Mouse (Mus musculus) midbrain, embryonic 16.5 days (tissue): ENCODE measurements around the gene Sephs1. TPM values are rescaled to one million over a fixed set of nuclear protein-coding genes. Genes with fewer than 3 reads are reported as not detected.

Experiments used
- ATAC-seq: fragments of 200-750 bp; cut with Nextera tagmentation; 2 replicates; pipeline ENCODE4 v1.8.0; 2017; ENCODE audit warnings: moderate TSS enrichment
- H3K27ac ChIP-seq: fragments of 300-500 bp; sonication (generic); 2 replicates; pipeline ENCODE4 v1.5.1; 2014; ENCODE audit warnings: mild to moderate bottlenecking, low read length, mixed read lengths
- H3K27me3 ChIP-seq: fragments of 300-500 bp; sonication (generic); 2 replicates; pipeline ENCODE4 v1.6.1; 2014; ENCODE audit warnings: low read depth, low read length, mixed read lengths; ENCODE audit not compliant: control insufficient read depth, insufficient read depth
- H3K36me3 ChIP-seq: fragments of 300-500 bp; sonication (generic); 2 replicates; pipeline ENCODE4 v1.6.1; 2014; ENCODE audit warnings: mild to moderate bottlenecking, low read length, moderate library complexity, mixed read lengths; ENCODE audit not compliant: control insufficient read depth, insufficient read depth
- H3K4me1 ChIP-seq: fragments of 300-500 bp; sonication (generic); 2 replicates; pipeline ENCODE4 v1.6.1; 2014; ENCODE audit warnings: mild to moderate bottlenecking, low read length, mixed read lengths; ENCODE audit not compliant: control insufficient read depth, insufficient read depth
- H3K4me2 ChIP-seq: fragments of 300-500 bp; sonication (generic); 2 replicates; pipeline ENCODE4 v1.6.1; 2014; ENCODE audit warnings: mild to moderate bottlenecking, low read length, mixed read lengths
- H3K4me3 ChIP-seq: fragments of 300-500 bp; sonication (generic); 2 replicates; pipeline ENCODE4 v1.5.1; 2014; ENCODE audit warnings: low read depth, mild to moderate bottlenecking, low read length, moderate library complexity, mixed read lengths
- H3K9ac ChIP-seq: fragments of 300-500 bp; sonication (generic); 2 replicates; pipeline ENCODE4 v1.6.1; 2014; ENCODE audit warnings: low read depth, low read length, mixed read lengths
- H3K9me3 ChIP-seq: fragments of 300-500 bp; sonication (generic); replicated peaks from 2 replicates; pipeline ENCODE4 v1.6.1; 2014; ENCODE audit warnings: mild to moderate bottlenecking, low read length, mixed read lengths; ENCODE audit not compliant: control insufficient read depth, poor library complexity, severe bottlenecking
- WGBS: fragments of 180-500 bp; shearing (Covaris S2); extraction: QIAGEN DNeasy Blood & Tissue Kit; methylation state at CpG from one replicate; pipeline ENCODE4 v1.1.7; 2014; 5-methylcytosine and 5-hydroxymethylcytosine counted together
- polyA plus RNA-seq: library from polyadenylated mRNA; unstranded; fragments of >200 nt; fragmentation: Nextera tagmentation; extraction: Ambion mirVana; gene quantifications from 2 replicates; pipeline ENCODE4 v1.2.1, GENCODE M21; 2015

Sephs1 gene
- polyA plus RNA-seq, 1 experiment from 2014 or later: 52.7 TPM

DNA sequence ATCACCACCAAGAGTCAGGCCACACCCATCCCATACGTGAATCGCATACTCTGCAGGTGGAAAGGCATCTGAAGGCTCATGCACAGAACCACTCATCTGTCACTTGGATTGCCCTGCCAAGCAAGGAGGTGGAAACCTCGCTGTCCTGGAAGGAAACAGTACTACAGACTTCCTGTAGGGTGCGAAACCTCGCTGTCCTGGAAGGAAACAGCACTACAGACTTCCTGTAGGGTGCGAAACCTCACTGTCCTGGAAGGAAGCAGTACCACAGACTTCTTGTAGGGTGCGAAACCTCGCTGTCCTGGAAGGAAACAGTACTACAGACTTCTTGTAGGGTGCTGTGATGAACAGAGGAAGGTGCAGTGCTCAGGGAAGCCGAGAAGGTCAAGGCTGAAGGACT lies 8.6 kb upstream of the Sephs1 start:
- Histone ChIP-seq H3K4me2 (no peak overlapping the region), H3K36me3 (no peaks in the 10 kb centered on the region), H3K9me3 (no peaks in the 10 kb centered on the region), H3K9ac (no peak overlapping the region), H3K4me1 (no peaks in the 10 kb centered on the region), H3K27me3 (no peaks in the 10 kb centered on the region), H3K27ac (no peak overlapping the region), H3K4me3 (no peak overlapping the region)
- 77% methylated on average over 9 of the region's 9 CpGs for WGBS
- no peak for ATAC-seq

DNA sequence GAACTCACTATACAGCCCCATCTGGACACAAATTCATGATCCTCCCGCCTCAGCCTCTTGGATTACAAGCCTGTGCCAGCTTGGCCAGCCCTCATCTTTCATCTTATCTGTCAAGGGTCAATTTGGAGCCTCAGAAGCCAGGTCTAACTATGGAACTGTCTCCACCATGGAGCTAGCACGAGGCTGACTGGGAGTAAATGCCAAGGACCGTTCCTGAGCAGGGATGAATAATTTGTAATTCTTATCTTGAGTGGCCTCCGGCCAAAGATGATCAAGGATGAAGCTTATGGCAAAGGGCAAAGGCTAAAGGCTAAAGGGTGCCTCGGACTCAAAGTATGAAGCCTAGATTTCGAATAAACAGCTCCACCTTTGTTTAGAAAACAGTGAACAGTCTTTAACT lies 8.0 kb upstream of the Sephs1 start:
- Histone ChIP-seq H3K4me2 (no peak overlapping the region), H3K9me3 (no peaks in the 10 kb centered on the region), H3K27ac (no peak overlapping the region), H3K4me1 (no peaks in the 10 kb centered on the region), H3K36me3 (no peaks in the 10 kb centered on the region), H3K4me3 (no peak overlapping the region), H3K27me3 (no peaks in the 10 kb centered on the region), H3K9ac (no peak overlapping the region)
- ATAC-seq: no peak
- 81% methylated on average over 6 of the region's 6 CpGs for WGBS

DNA sequence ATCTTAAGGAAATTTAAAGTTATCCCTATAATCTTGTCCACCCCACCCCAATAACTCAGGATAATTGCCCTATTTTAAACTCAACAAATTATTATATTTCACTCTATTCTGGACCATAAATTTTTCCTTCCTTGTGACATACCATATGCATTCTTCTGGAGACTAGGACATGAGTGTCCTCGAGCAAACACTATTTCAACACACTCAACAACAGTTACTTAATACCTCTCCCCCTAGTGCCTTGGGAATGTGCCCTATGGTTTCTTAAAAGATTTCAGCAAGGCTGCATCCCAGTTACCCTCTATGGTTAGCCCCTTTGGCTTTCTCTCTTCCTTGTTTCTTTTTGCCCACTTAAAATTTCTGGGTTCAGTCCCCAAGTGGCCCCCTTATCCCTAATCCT lies 6.3 kb upstream of the Sephs1 start:
- H3K4me1 ChIP-seq: no peaks in the 10 kb centered on the region
- H3K4me3 ChIP-seq: no peak overlapping the region
- no peak overlapping the region for H3K9ac ChIP-seq
- no peaks in the 10 kb centered on the region for H3K27me3 ChIP-seq
- 74% methylated on average over 1 of the region's 1 CpGs for WGBS
- H3K4me2 ChIP-seq: no peak overlapping the region
- no peaks in the 10 kb centered on the region for H3K9me3 ChIP-seq
- no peaks in the 10 kb centered on the region for H3K36me3 ChIP-seq
- ATAC-seq: no peak
- no peak overlapping the region for H3K27ac ChIP-seq

DNA sequence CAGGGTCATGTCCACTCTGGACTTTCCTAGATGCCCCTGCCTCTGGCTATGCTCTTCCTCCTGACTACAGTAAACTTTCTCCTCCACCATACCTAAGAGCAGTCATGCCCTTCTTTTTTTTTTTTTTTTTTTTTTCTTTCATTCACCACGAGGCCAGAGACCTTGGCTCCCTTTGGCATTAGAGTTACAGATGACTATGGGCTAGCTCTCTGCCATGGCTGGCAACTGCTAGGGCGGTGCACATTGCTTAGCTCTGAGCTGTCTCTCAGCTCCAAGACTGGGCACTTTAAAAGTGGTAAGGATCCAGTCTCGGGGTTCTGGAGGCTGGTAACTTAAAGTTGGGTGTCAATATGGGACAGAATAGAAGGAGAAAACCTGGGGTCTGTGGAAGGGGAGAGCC lies 5.2 kb upstream of the Sephs1 start:
- ATAC-seq: no peak
- peaks cover 7% of the 10 kb centered on the region; the same call in 1 of the 2 replicates for H3K4me1 ChIP-seq
- H3K27ac ChIP-seq: no peak overlapping the region
- no peak overlapping the region for H3K4me3 ChIP-seq
- no peak overlapping the region for H3K4me2 ChIP-seq
- no peaks in the 10 kb centered on the region for H3K27me3 ChIP-seq
- no peaks in the 10 kb centered on the region for H3K36me3 ChIP-seq
- no peak overlapping the region for H3K9ac ChIP-seq
- WGBS: 73% methylated on average over 3 of the region's 3 CpGs
- no peaks in the 10 kb centered on the region for H3K9me3 ChIP-seq

DNA sequence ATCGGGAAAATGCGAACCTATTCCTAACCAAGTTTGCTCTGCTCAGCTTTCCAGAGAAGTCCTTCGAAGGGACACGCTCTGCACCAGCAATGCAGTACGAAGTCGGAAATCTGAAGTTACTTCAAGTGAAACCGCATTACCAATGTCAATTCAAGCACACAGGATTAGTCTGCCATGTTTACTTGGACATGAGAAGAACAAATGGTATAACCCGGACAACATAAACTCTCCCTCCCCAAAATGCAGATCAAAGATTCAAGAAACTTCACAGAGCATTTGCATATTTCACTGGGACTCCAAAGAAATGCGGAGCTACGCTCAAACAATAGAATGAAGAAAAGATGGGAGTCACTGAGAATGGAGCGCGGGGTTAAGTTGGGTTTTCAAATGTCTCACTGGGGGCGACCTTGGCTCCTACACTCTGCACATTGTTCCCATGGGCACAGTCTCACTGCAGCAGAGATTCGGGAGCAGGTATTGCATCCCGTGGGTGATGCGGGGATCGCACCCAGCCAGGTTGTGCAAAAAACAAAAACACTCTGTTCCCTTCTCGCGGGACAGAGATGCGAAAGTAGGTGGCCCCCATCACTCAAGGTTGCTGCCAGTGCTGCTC lies 521 bp upstream of the Sephs1 start:
- Histone ChIP-seq H3K4me1 (peaks cover 18% of the 10 kb centered on the region), H3K9ac (peak overlapping the region; percentile 99), H3K4me2 (peak overlapping the region; percentile 85), H3K27me3 (no peaks in the 10 kb centered on the region), H3K4me3 (peak overlapping the region; percentile 61), H3K9me3 (no peaks in the 10 kb centered on the region), H3K36me3 (0 out of 2 replicates have a peak, but pooled peaks cover under 1% of the 10 kb centered on the region), H3K27ac (peak overlapping the region; percentile 100)
- WGBS: 3% methylated on average over 20 of the region's 20 CpGs
- peak; percentile 52 for ATAC-seq

DNA sequence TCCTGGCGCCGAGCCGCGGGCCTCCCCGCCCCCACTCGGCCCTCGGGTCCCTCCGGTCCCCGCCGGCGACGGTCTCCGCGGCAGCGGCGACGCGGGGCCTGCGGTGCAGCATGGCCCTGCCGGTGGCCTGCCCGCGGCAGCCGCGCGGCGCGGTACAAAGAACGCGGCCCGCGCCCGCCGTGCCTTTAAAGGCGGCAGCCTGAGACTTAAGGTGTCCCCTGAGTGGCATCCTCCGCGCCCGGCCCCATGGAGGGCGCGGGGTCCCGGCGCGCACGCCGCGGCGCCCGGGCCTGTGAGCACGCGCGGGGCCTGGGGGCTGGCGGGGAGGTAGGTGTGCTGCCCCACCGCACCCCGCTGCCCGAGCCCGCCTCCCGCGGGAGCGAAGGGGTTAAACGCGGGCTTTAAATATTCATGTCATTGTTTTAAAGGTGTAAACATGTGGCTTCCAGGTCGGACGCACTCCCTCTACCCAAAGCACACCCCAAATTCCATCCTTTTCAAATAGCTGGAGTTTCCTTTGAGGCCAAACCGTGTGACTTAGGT lies 956 bp downstream of the Sephs1 start:
- Histone ChIP-seq H3K36me3 (peaks cover 8% of the 10 kb centered on the region), H3K27me3 (no peaks in the 10 kb centered on the region), H3K4me1 (peaks cover 18% of the 10 kb centered on the region), H3K9ac (peak overlapping the region; percentile 99), H3K9me3 (no peaks in the 10 kb centered on the region), H3K4me2 (peak overlapping the region; percentile 75), H3K4me3 (peak overlapping the region; percentile 61), H3K27ac (peak overlapping the region; percentile 100)
- peak; percentile 73 for ATAC-seq
- WGBS: 1% methylated on average over 60 of the region's 63 CpGs

DNA sequence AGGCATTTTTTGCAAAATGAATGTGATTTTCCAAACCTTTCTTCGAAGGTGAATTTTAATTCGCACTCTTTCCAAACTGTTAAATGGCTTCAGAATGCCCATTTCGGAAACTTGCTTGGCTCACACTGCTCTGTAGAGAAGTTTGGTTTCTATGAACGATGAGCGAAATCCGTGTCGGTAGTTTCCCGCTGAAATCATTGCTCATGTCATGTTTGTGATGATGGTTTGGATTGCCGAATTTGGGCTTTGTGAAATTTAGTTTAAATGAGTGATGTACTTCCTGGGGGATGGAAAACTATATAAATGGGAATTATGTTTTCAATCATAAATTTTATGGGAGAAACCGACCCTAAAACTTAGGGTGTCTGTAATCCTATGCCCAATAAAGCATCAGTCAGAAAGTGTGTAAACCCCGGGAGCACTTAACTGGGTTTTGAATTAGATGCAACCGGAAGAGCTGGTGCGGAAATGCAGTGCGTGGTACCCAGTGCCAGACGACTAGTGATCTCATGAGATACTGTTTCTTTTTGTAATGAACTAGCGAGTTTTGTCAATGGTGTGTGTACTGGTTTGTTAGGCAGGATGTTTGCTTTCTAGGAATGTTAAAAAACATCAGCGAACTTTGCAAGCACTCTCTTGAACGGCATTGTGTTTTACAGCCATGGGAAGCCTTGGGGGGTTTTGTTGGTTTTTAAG lies 1.8 kb downstream of the Sephs1 start:
- WGBS: under 1% methylated on average over 18 of the region's 18 CpGs
- H3K4me1 ChIP-seq: peaks cover 18% of the 10 kb centered on the region

DNA sequence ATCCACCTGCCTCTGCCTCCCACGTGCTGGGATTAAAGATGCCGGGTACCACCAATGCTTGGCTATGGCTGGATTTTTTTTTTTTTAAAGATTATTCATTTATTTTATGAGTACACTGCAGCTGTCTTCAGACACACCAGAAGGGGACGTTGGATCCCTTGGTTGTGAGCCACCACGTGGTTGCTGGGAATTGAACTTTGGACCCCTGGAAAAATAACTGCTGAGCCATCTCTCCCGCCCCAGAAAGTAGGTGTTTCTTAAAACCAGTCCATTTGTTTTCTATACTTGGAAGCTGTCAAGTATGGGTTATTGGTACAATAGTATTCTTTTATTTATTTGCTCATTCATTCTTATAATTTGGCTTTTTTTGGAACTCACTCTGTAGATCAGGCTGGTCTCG lies 5.5 kb downstream of the Sephs1 start:
- 95% methylated on average over 6 of the region's 6 CpGs for WGBS

More for the DNA sequence above, 1.8 kb downstream of the Sephs1 start:
- Histone ChIP-seq H3K27me3 (no peaks in the 10 kb centered on the region), H3K27ac (peak overlapping the region; percentile 100), H3K9ac (peak overlapping the region; percentile 99), H3K36me3 (peaks cover 13% of the 10 kb centered on the region), H3K4me2 (peak overlapping the region; percentile 75), H3K4me3 (peak overlapping the region; percentile 61), H3K9me3 (no peaks in the 10 kb centered on the region)
- ATAC-seq: no peak

DNA sequence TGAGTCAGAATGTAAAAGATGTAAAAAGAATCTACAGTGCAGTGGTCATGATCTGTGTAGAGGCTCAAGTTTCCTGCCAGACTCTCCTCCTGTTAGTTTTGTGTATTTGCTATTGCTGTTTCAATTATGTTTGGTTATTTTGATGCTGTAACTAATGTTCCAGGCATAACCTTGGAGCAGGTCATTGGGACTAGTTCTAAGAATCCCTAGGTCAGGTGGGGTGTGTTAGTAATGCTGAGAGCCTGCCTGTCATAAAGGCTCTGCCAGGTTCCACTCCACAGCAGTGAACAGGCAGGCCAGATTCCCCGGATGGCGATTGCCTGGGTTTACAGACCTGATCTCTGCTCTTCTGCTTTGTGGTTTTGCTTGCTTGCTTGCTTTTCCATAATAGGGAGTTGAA lies 14.2 kb downstream of the Sephs1 start:
- no peak overlapping the region for H3K9ac ChIP-seq
- H3K27me3 ChIP-seq: no peaks in the 10 kb centered on the region
- H3K27ac ChIP-seq: no peak overlapping the region
- H3K4me3 ChIP-seq: no peak overlapping the region
- 85% methylated on average over 2 of the region's 2 CpGs for WGBS
- no peaks in the 10 kb centered on the region for H3K9me3 ChIP-seq
- no peak for ATAC-seq
- H3K4me1 ChIP-seq: no peaks in the 10 kb centered on the region
- no peak overlapping the region for H3K4me2 ChIP-seq
- peaks cover 37% of the 10 kb centered on the region for H3K36me3 ChIP-seq

More for the DNA sequence above, 5.5 kb downstream of the Sephs1 start:
- H3K9ac ChIP-seq: no peak overlapping the region
- no peak for ATAC-seq
- H3K4me3 ChIP-seq: no peak overlapping the region
- H3K9me3 ChIP-seq: no peaks in the 10 kb centered on the region
- no peaks in the 10 kb centered on the region for H3K27me3 ChIP-seq
- H3K27ac ChIP-seq: no peak overlapping the region
- H3K36me3 ChIP-seq: peaks cover 25% of the 10 kb centered on the region
- peaks cover 11% of the 10 kb centered on the region for H3K4me1 ChIP-seq
- H3K4me2 ChIP-seq: no peak overlapping the region
